Mouse (Mus musculus): ENCODE results near the gene Rnf220.
"Not testable (repeated sequence)": the region's sequence is repeated elsewhere in the genome, so short reads cannot be mapped to it uniquely, and the experiment has no call there.

Rnf220 gene

DNA sequence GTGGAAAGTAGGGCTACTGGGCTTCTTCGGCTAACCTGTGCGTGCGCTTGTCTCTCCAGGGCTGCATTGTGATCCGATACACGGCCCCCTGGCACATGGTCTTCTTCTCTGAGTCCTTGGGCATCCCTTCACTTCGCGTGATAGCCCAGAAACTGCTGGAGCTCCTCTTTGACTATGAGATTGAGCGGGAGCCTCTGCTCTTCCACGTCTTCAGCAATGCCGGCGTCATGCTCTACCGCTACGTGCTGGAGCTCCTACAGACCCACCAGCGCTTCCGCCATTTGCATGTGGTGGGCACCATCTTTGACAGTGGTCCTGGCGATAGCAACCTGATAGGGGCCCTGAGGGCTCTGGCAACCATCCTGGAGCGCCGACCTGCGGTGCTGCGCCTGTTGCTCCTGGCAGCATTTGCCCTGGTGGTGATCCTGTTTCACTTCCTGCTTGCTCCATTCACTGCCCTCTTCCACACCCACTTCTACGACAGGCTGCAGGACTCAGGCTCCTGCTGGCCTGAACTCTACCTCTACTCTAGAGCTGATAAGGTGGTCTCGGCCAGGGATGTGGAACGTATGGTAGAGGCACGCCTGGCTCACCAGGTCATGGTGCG is 228.9 kb downstream of the Rnf220 start:
- no peak for DNase-seq (ENCODE audit: low spot score in 2 of 2)

DNA sequence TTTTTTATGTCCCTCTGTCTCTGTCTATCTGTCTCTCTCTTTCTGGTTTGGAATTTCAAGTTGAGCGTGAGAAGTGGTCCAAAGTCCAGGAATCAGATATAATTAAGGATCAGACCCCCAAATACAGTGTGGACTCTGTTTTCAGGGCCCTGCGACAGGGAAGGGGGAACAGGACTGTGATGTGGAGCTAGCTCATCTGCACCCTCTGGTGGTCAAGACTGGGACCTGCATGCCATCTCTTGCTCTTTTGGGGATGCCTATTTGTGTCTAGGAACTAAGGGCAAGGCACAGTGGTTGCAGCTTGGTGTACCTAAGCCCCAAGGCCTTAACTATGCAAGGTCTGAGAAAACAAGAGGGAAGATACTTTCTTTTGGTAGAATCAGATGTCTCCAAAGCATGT is 229.6 kb downstream of the Rnf220 start:
- peak; percentile 45 to 66 for DNase-seq (ENCODE audit: low spot score in 2 of 2)

GRCm38 (mm10) chr4:117262987-117263386 is 233.9 kb downstream of the Rnf220 start:
- no peak for DNase-seq (ENCODE audit: low spot score in 2 of 2)

DNA sequence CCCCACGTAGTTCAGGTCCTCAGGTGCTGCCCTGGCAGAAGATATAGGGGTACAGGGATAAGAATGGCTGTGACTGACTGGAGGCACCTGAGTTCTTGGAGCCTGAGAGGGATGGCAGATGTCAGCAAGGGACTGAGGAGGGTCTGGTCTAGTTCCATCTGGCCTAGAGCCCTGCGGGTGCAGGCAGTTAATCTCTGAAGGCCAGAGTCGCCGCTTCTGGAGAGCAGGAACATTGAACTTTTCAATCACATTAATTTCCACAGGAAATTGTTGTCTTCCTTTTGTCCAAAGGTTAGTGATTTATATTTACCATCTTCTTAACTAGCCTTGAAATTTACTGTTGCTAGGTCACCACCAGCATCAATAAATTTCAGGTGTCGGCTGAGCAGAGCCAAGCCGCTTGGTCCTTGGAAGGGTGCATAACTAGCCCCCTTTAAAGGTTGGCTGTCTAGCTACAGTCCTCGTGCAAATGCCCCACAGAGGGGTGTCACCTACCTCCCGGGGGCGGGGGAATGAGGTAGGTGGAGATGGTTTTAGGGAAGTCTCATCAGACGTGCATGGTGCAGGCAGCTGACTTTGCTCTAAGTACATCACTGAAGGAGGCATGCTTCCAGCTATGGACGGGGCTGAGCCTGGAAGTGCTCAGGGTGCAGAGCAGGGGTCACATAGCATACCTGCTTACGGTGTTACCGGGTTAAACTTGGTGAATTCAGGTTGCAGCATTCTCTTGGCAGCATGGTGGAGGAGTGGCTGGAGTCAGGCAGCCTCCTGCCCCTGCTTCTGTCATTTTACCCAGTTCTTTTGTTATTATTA is 234.5 kb downstream of the Rnf220 start:
- no peak for DNase-seq (ENCODE audit: low spot score in 2 of 2)

DNA sequence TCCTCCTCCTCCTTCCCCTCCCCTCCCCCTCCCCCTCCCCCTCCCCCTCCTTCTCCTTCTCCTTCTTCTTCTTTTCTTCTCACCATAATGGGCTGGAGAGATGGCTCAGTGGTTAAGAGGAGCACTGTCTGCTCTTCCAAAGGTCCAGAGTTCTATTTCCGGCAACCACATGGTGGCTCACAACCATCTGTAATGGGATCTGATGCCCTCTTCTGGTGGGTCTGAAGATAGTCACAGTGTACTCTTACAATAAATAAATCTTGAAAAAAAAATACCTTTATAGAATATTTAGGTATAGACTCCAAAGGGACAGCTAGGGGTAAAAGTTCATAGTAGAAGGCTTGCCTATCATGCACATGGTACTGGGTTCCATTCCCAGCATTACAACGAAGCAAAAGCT is 235.6 kb downstream of the Rnf220 start:
- no peak for DNase-seq (ENCODE audit: low spot score in 2 of 2)

- DNase-seq (ENCODE audit: low spot score in 2 of 2), result not testable (repeated sequence)
Measured at GRCm38 (mm10) chr4:117259909-117260308, 236.9 kb downstream of the Rnf220 start.

GRCm38 (mm10) chr4:117254672-117255071 is 242.2 kb downstream of the Rnf220 start:
- no peak for DNase-seq (ENCODE audit: low spot score in 2 of 2)

DNA sequence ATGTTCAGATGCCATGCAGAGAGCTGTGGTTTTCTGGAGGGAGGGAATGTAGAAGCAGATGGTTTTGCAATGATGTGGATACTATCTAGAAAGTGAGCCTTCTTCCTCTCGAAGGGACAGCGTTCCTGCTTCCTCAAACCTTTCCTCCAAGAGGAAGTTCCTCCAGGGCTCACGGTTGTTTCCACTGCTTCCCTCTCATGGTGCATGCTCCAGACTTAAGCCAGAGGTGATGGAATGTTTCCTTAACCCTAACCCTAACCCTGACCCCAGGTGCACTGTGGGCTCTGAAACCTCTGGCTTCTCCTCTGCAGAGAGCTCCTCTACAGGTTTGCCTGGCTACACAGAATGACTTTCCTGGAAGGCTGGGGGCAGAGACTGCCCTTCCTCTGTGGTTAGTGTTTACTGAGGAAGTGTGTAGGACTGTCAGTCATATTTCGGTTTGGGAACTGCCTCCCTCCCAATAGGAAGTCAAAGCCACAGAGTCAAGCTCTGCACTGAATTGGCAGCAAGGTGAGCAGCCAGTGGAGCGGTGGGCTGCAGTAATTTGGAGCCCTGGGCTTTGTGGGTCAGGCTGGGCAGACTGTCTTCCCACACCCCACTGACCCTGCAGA is 242.7 kb downstream of the Rnf220 start:
- DNase-seq (ENCODE audit: low spot score in 2 of 2), result no peak

DNA sequence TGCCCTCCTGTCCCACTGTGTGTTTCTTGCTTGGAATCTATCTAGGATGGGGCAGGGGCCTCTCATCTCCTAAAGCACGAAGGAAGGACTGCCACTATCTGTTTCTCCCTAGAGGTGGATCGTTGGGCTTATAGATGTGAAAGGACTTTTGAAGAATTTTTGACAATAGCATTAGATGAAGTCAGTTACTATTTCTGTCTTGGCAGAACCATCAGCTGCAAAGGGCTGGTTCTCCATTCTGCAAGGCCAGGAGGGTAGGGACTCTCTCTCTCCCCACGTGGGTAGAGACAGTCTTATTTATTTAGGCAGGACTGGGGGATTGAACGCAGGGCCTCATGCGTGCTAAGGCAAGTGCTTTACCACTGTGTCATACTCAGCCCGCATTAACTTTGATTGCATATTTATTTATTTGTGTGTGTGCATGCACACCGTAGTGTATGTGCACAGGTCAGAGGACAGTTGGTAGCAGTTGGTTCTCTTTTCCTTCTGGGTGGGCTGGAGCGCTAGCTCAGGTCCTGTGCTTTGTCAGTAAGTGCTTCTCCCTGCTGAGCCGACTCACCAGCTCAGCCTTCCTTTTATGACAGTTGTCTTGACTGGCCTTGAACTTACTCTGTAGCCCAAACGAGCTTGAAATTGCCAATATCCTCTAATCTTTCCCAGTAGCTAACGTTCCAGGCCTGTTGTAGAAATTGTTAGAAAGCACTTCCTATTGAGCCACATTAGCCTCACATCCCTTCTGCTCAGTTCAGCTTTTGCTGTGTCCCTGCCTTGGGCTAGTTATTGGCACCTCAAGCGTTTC is 243.4 kb downstream of the Rnf220 start:
- DNase-seq (ENCODE audit: low spot score in 2 of 2), result no peak

GRCm38 (mm10) chr4:117252755-117253154 is 244.1 kb downstream of the Rnf220 start:
- no peak for DNase-seq (ENCODE audit: low spot score in 2 of 2)

DNA sequence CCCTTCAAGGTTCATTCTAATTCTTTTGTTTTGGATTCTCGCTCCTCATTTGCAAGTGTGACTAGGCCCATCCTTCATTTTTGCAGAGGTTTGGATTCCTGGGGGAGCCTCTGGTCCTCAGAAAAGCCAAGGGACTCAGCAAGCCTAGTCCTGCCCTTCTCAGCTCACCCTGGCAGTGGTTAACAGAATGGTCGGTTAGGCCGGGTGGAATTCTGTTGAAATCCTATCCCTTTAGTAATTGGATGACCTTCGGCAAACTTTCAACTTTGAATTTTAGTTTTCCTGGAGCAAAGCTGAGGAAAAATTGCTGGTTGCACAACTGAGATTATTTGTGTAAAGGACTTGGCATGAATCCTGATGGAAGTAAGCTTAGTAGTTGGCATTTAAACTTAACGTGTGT is 244.5 kb downstream of the Rnf220 start:
- DNase-seq (ENCODE audit: low spot score in 2 of 2), result no peak

GRCm38 (mm10) chr4:117251801-117252316 is 245.0 kb downstream of the Rnf220 start, which contains the start of the genes Tmem53 and Armh1:
TSS of gene Tmem53 (plus strand) at chr4:117251951.
TSS of gene Armh1 (minus strand) at chr4:117252125.
- peak; percentile 84 to 86 for DNase-seq (ENCODE audit: low spot score in 2 of 2)

GRCm38 (mm10) chr4:117250982-117251381 is 245.9 kb downstream of the Rnf220 start:
- DNase-seq (ENCODE audit: low spot score in 2 of 2), result no peak

DNA sequence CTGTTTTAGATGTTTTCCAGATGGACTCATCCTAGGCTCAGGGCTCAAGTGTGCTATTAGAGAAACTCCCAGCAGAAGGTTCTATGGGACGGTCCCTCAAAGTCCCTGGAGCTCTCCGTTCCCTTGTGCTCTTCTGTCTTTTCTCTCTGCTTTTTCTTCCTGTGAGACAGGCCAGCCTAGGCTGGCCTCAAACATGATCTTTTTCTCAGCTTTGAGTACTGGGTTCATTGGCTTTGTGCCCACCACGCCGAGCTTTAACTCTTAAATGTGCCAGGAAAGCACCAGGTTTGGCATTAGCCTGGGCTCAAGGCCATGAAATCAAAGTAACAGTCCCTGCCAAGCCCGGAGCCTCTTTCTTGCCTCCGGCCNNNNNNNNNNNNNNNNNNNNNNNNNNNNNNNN is 256.0 kb downstream of the Rnf220 start:
- DNase-seq (ENCODE audit: low spot score in 2 of 2), result no peak

DNA sequence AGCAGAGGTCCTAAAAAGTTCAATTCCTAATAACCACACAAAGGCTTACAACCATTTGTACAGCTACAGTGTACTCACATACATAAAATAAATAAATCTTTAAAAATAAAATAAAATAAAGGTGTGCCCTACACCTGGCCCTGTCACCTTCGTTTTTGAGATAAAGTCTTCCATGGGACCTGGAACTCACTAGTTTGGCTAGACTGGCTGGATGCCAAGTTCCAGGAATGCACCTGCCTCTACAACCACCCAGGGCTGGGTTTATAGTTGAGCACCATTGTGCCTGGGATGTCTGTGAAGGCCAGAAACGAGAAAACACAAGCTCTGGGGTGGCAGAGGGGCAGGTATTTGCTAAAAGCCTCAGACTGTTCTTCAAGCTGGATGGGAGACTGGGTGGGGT is 257.7 kb downstream of the Rnf220 start:
- DNase-seq (ENCODE audit: low spot score in 2 of 2), result no peak

DNA sequence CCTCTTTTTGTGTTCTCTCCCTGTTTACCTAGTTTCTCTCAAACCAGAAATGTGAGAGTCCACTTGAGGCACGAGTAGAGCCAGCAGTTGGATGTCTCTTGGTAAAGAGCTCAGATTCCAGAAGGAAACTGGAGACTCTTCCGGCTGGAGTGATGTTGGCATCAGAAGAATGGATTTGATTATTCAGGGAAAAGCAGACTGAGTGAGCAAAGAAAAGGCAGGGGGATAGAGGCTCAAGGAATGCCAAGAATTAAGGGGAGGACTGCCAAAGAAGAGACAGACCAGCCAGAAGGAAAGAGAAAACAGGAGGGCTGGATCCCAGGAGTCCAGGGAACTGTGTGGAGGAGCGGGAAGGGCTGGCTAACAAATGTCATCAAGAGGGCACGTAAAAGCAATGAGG is 261.0 kb downstream of the Rnf220 start:
- DNase-seq (ENCODE audit: low spot score in 2 of 2), result no peak

DNA sequence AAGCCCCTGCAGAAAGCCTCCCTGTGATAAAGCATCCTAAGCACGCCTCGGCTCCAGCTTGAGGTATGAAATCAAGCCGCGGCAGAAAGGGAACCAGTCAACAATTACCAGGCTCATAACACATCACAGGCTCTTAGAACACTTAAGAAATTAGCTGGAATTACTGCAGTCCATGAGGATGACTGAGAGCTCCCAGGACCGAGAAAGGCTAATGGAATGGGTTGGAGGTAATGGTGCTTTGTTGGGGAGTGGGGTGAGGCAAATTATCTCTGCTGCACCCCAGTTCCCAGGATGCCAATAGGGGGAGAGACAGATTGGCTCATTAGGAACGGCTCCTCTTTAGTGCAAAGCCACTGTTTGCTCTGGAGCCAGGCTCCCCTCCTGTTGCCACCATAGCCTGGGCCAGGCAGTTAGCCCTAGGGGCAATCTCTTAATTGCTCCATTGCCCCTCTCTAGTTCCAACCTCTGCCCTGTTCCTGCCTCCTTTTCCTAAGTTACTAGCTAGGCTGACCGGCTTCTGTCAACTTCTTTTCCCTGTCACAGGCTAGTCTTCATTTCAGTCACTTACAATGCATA is 262.6 kb downstream of the Rnf220 start:
- DNase-seq (ENCODE audit: low spot score in 2 of 2), result no peak

- DNase-seq (ENCODE audit: low spot score in 2 of 2), result no peak
Measured at GRCm38 (mm10) chr4:117231208-117231607, 265.6 kb downstream of the Rnf220 start.

- DNase-seq (ENCODE audit: low spot score in 2 of 2), result no peak
Measured at GRCm38 (mm10) chr4:117230331-117230730, 266.5 kb downstream of the Rnf220 start.

DNA sequence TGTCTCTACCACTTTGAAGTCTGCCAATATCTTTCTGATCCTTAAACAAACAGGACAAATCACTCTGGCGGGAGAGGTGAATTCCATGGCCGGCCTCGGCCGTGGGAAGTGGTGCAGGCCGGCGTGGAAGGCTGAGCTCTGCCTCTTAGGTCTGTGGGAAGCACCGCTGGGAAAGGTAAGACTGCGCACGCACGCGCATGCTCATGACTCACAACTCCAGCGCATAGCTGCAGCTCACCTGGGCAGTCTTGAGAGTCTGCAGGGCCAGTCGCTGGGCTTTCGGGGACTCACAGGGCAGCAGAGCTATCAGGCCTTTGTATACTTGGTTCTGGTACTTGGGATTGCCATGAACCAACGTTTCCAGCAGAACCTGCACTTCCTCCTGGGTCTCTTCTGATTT is 267.3 kb downstream of the Rnf220 start:
- DNase-seq (ENCODE audit: low spot score in 2 of 2), result no peak

- DNase-seq (ENCODE audit: low spot score in 2 of 2), result no peak
Measured at GRCm38 (mm10) chr4:117225250-117225649, 271.6 kb downstream of the Rnf220 start.
